Mouse (Mus musculus): ENCODE data around the gene Akap14. TPM values are rescaled to one million over a fixed set of nuclear protein-coding genes. Genes with fewer than 3 reads are reported as not detected.

Akap14 gene
- polyA plus RNA-seq, 1 experiment from 2014 or later, result not detected

Other genes starting within 250 kb of the Akap14 start
- gene Sept6, start 177.0 kb downstream of the Akap14 start, polyA plus RNA-seq (2014; fragmentation: Nextera tagmentation; extraction: Ambion mirVana), result 57.0 and 59.2 TPM in 2 replicates
- not detected in 2 replicates for gene Sowahd, start 120.0 kb downstream of the Akap14 start, polyA plus RNA-seq (2014; fragmentation: Nextera tagmentation; extraction: Ambion mirVana)
- 502 and 510 TPM in 2 replicates for gene Rpl39, start 83.4 kb downstream of the Akap14 start, polyA plus RNA-seq (2014; fragmentation: Nextera tagmentation; extraction: Ambion mirVana)
- gene Upf3b, start 58.5 kb downstream of the Akap14 start, polyA plus RNA-seq (2014; fragmentation: Nextera tagmentation; extraction: Ambion mirVana), result 18.5 and 18.9 TPM in 2 replicates
- gene Nkap, start 42.0 kb downstream of the Akap14 start, polyA plus RNA-seq (2014; fragmentation: Nextera tagmentation; extraction: Ambion mirVana), result 14.9 and 19.7 TPM in 2 replicates
- gene Ndufa1, start 22.3 kb upstream of the Akap14 start, polyA plus RNA-seq (2014; fragmentation: Nextera tagmentation; extraction: Ambion mirVana), result 375 and 434 TPM in 2 replicates
- 15.6 and 16.6 TPM in 2 replicates for gene Rnf113a1, start 22.4 kb upstream of the Akap14 start, polyA plus RNA-seq (2014; fragmentation: Nextera tagmentation; extraction: Ambion mirVana)
- gene Gm9, start 42.2 kb upstream of the Akap14 start, polyA plus RNA-seq (2014; fragmentation: Nextera tagmentation; extraction: Ambion mirVana), result not detected in 2 replicates
- not detected in 2 replicates for gene Rhox1, start 53.4 kb upstream of the Akap14 start, polyA plus RNA-seq (2014; fragmentation: Nextera tagmentation; extraction: Ambion mirVana)
- not detected in 2 replicates for gene Rhox2a, start 76.1 kb upstream of the Akap14 start, polyA plus RNA-seq (2014; fragmentation: Nextera tagmentation; extraction: Ambion mirVana)
- gene Rhox3a, start 81.1 kb upstream of the Akap14 start, polyA plus RNA-seq (2014; fragmentation: Nextera tagmentation; extraction: Ambion mirVana), result not detected in 2 replicates
- not detected in 2 replicates for gene Rhox4a, start 96.5 kb upstream of the Akap14 start, polyA plus RNA-seq (2014; fragmentation: Nextera tagmentation; extraction: Ambion mirVana)
- not detected in 2 replicates for gene Rhox3a2, start 211.2 kb upstream of the Akap14 start, polyA plus RNA-seq (2014; fragmentation: Nextera tagmentation; extraction: Ambion mirVana)
- 1.4 and 2.2 TPM in 2 replicates for gene Rhox4a2, start 222.0 kb upstream of the Akap14 start, polyA plus RNA-seq (2014; fragmentation: Nextera tagmentation; extraction: Ambion mirVana)
- gene Rhox2b, start 243.2 kb upstream of the Akap14 start, polyA plus RNA-seq (2014; fragmentation: Nextera tagmentation; extraction: Ambion mirVana), result not detected in 2 replicates